Mouse (Mus musculus): ENCODE data around the gene Meis1. TPM values are rescaled to one million over a fixed set of nuclear protein-coding genes. Genes with fewer than 3 reads are reported as not detected.

Meis1 gene
- total and polyA plus RNA-seq, 3 experiments, result 0.19 to 3.6 (median 0.81) TPM

DNA sequence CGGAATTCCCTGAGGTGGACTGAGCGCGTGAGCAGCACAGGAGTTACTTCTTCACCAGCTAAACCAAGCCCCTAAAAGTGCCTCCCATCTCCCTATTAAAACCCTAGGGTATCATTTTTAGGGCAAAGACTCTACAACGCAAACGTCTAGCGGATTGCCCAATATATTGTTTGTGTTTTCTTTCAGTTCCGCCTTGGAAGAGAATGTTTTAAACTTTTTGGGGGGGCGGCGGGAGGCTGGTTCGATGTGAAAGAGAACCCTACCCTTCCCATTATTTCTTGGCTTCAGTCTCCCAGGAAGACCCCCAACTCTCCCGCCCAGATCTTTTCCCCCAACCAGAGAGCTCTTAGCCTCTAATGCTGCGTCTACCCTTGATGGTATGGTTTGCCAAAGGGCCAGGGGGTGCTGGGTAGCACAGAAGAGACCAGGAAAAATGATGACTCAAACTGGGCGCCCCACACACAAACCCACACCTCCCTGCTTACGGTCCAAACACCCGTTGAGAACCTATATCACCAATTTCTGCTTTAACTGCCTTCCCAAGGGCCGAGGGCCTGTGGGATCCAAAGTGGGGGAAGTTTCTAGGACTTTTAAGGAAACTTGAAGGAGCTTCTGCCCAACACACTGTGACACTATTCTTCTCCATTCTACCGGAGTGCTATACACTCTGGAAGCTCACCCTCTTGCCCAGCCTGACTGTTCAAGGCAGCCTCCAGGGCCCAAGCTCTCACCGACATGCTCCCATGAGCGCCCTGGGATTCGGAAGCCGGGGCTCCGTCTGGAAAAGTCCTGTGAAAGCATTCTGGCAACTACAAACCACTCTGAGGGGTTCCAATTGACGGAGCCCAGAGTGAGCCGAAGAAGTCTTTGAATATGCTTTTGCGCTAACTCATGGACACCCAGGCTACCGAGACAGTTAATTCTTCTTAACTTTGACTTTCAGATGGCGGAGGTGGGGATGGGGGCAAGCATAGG, 142.6 kb downstream of the Meis1 start:
- Histone ChIP-seq H3K9ac (ENCODE audit: insufficient read depth, low read depth) (no peak overlapping the region), H3K4me2 (ENCODE audit: insufficient read depth, low read depth, poor library complexity, severe bottlenecking) (no peak overlapping the region), H3K4me1 (ENCODE audit: control insufficient read depth in 1 of 2, insufficient read depth in 2 of 2) (peaks cover 2 to 3% of the 10 kb centered on the region in 2 experiments; a peak in 1 of 4 replicates), H3K36me3 (replicated peaks in 1 of 2; ENCODE audit: control insufficient read depth in 1 of 2, insufficient read depth in 1 of 2, low read length in 1 of 2) (no peaks in the 10 kb centered on the region), H3K27me3 (replicated peaks) (no peaks in the 10 kb centered on the region), H3K4me3 (replicated peaks in 1 of 3; ENCODE audit: low read depth in 2 of 3, low read length in 2 of 3, poor library complexity in 1 of 3) (no peak overlapping the region), H3K27ac (ENCODE audit: insufficient read depth, low read depth) (no peak overlapping the region), H3K9me3 (replicated peaks; ENCODE audit: low read length) (peaks cover 8% of the 10 kb centered on the region), H3K79me2 (replicated peaks; ENCODE audit: control insufficient read depth, extremely low read depth, insufficient read depth, poor library complexity, severe bottlenecking) (no peaks in the 10 kb centered on the region)
- no peak for TF ChIP-seq TCF12 (IDR thresholded peaks at IDR 0.05; ENCODE audit: low read depth, low read length)
- TF ChIP-seq RCOR1 (conservative IDR thresholded peaks at IDR 0.05; ENCODE audit: low read depth, low read length), result no peak
- TF ChIP-seq MAZ (IDR thresholded peaks at IDR 0.05; ENCODE audit: low read depth, low read length), result no peak
- TF ChIP-seq HCFC1 (IDR thresholded peaks at IDR 0.05; ENCODE audit: low read depth, low read length), result no peak
- no peak for TF ChIP-seq ELF1 (IDR thresholded peaks at IDR 0.05; ENCODE audit: low read depth, low read length)
- no peak for TF ChIP-seq CTCF (conservative IDR thresholded peaks at IDR 0.05 in 1 of 2, IDR thresholded peaks at IDR 0.05 in 1 of 2; ENCODE audit: low read depth in 2 of 2, low read length in 2 of 2)
- TF ChIP-seq SIN3A (IDR thresholded peaks at IDR 0.05; ENCODE audit: low read length), result no peak
- TF ChIP-seq MAX (IDR thresholded peaks at IDR 0.05; ENCODE audit: low read length), result no peak
- TF ChIP-seq IRF4 (IDR thresholded peaks at IDR 0.05; ENCODE audit: low read depth, low read length), result no peak
- TF ChIP-seq RAD21 (IDR thresholded peaks at IDR 0.05; ENCODE audit: low read depth, low read length), result no peak
- no peak for TF ChIP-seq CHD1 (IDR thresholded peaks at IDR 0.05; ENCODE audit: low read depth, low read length)
- TF ChIP-seq JUN (IDR thresholded peaks at IDR 0.05; ENCODE audit: insufficient read depth, low read depth, low read length), result no peak
- TF ChIP-seq USF2 (conservative IDR thresholded peaks at IDR 0.05; ENCODE audit: low read depth, low read length), result no peak
- TF ChIP-seq TBP (conservative IDR thresholded peaks at IDR 0.05; ENCODE audit: low read depth, low read length), result no peak
- in situ Hi-C loops (cut with MboI; ENCODE audit: low pct_ligation_motif_present, low pct_unique_long_range_greater_than_20kb, low sequenced_read_pairs), result no loop called here
- dilution Hi-C loops (cut with MboI; ENCODE audit: extremely low pct_ligation_motif_present, extremely low pct_unique_long_range_greater_than_20kb, low sequenced_read_pairs), result no loop called here
- DNase-seq (ENCODE audit: extremely low read depth), result no peak

DNA sequence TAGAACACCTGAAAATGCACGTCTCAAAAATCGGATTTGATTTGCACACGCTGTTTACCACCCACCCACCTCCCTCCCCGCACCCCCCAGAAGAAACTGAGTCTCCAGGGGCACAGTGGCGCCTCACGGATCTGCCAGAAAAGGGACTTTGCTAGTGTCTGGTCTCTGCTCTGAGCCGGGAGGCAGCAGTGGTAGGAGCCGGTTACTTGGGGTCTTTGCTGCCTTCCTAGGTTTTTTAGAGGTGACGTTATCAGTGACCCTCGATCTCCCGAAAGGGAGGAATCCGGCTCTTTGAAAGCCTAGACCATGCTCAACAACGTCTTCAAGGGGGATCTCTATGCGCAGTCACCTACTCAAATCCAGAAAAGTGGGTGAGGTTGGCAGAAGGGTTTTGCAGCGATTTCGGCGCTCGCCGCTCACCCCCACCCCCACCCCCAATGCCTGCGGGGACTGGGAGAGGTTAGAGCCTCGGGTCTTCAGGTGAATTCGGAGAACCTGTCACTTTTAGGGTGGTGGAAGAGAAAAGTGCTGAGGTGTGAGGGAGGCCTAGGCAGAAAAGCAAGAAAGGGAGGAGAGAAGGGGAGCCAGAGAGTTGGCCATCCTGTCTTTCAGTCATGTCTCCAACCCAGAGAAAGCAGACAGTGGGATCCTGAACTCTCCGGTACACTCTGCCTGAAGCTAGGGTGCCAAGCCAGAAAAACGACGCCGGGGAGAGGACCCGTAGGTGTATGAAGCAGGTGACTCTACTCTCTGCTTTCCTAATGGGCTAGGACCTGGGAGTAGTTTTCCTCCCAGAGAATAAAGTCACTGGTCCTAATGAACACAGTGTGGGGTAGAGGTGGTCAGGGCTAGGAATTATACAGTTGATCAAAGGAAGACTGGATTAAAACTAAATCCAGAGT, 143.5 kb downstream of the Meis1 start:
- no peak overlapping the region for H3K27ac ChIP-seq (ENCODE audit: insufficient read depth, low read depth)
- H3K4me1 ChIP-seq (ENCODE audit: control insufficient read depth in 1 of 2, insufficient read depth in 2 of 2), result no peaks in the 10 kb centered on the region
- dilution Hi-C loops (cut with MboI; ENCODE audit: extremely low pct_ligation_motif_present, extremely low pct_unique_long_range_greater_than_20kb, low sequenced_read_pairs), result no loop called here
- no peaks in the 10 kb centered on the region for H3K79me2 ChIP-seq (replicated peaks; ENCODE audit: control insufficient read depth, extremely low read depth, insufficient read depth, poor library complexity, severe bottlenecking)
- in situ Hi-C loops (cut with MboI; ENCODE audit: low pct_ligation_motif_present, low pct_unique_long_range_greater_than_20kb, low sequenced_read_pairs), result no loop called here
- peaks cover 8% of the 10 kb centered on the region for H3K9me3 ChIP-seq (replicated peaks; ENCODE audit: low read length)
- TF ChIP-seq ZMIZ1 (IDR thresholded peaks at IDR 0.05; ENCODE audit: low read depth, low read length), result no peak
- no peak for TF ChIP-seq USF2 (conservative IDR thresholded peaks at IDR 0.05; ENCODE audit: low read depth, low read length)
- no peak for TF ChIP-seq IRF4 (IDR thresholded peaks at IDR 0.05; ENCODE audit: low read depth, low read length)
- TF ChIP-seq MAZ (IDR thresholded peaks at IDR 0.05; ENCODE audit: low read depth, low read length), result no peak
- TF ChIP-seq EP300 (IDR thresholded peaks at IDR 0.05; ENCODE audit: low read length), result no peak
- TF ChIP-seq RCOR1 (conservative IDR thresholded peaks at IDR 0.05; ENCODE audit: low read depth, low read length), result no peak
- TF ChIP-seq NRF1 (IDR thresholded peaks at IDR 0.05; ENCODE audit: low read depth, low read length), result no peak
- TF ChIP-seq ELF1 (IDR thresholded peaks at IDR 0.05; ENCODE audit: low read depth, low read length), result no peak
- no peak for TF ChIP-seq MXI1 (IDR thresholded peaks at IDR 0.05; ENCODE audit: low read depth, low read length)
- TF ChIP-seq PAX5 (IDR thresholded peaks at IDR 0.05; ENCODE audit: low read length), result no peak
- no peak for TF ChIP-seq USF1 (IDR thresholded peaks at IDR 0.05; ENCODE audit: low read depth, low read length)
- TF ChIP-seq BHLHE40 (IDR thresholded peaks at IDR 0.05; ENCODE audit: low read depth, low read length), result no peak
- no peak overlapping the region for H3K4me3 ChIP-seq (replicated peaks in 1 of 3; ENCODE audit: low read depth in 2 of 3, low read length in 2 of 3, poor library complexity in 1 of 3)
- DNase-seq (ENCODE audit: extremely low read depth), result no peak
- H3K4me2 ChIP-seq (ENCODE audit: insufficient read depth, low read depth, poor library complexity, severe bottlenecking), result no peak overlapping the region
- no peaks in the 10 kb centered on the region for H3K36me3 ChIP-seq (replicated peaks in 1 of 2; ENCODE audit: control insufficient read depth in 1 of 2, insufficient read depth in 1 of 2, low read length in 1 of 2)
- H3K27me3 ChIP-seq (replicated peaks), result no peaks in the 10 kb centered on the region
- H3K9ac ChIP-seq (ENCODE audit: insufficient read depth, low read depth), result no peak overlapping the region
